Mouse (Mus musculus) layer of hippocampus, adult 2 months (tissue): ENCODE data around the gene Serhl. TPM values are rescaled to one million over a fixed set of nuclear protein-coding genes. Genes with fewer than 3 reads are reported as not detected.

Experiments used
- DNase-seq, 2 experiments: peaks; one replicate each; pipeline ENCODE4 v3.0.0; 2022; ENCODE audit warnings: low spot score in 2 of 2
- H3K27ac ChIP-seq: fragments of 200-600 bp; 2 replicates; pipeline ENCODE4 v1.8.1; 2022
- H3K4me3 ChIP-seq: fragments of 200-600 bp; 2 replicates; pipeline ENCODE4 v1.8.1; 2022; ENCODE audit warnings: mild to moderate bottlenecking
- CTCF ChIP-seq: fragments of 200-600 bp; conservative IDR thresholded peaks from 2 replicates; pipeline ENCODE4 v1.8.1; 2022; ENCODE audit warnings: antibody characterized with exemption, mild to moderate bottlenecking, moderate library complexity
- total RNA-seq, 2 experiments: library from RNA; stranded (reverse); gene quantifications; 2 replicates each; pipeline ENCODE4 v1.2.3; 2021

Serhl gene
- total RNA-seq, 2 experiments from 2014 or later = 7.1 to 11.8 TPM

GRCm38 (mm10) chr15:83088495-83089428 is 544 bp upstream of the Serhl start:
- no peak overlapping the region for H3K4me3 ChIP-seq
- TF ChIP-seq CTCF = no peak
- no peak for DNase-seq
- H3K27ac ChIP-seq = no peak overlapping the region

DNA sequence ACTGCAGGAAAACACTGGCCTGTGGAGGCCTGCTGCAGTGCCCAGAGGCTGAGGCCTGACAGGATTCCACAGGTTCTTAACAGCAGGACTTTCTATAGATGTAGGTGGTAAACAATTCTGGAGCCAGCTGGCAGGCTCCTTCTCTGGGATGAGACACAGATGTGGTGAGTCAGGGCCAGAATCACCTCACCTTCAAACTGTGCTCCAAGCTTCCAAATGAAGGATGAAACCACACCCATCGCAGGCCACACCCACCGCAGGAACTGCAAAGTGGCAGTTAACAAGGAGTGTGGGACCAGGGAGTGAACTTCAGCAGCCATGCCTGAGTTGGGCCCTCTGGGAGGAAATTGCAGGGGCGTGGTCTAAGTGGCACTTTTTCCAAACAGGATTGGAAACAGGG is 1.6 kb downstream of the Serhl start:
- TF ChIP-seq CTCF = no peak
- Histone ChIP-seq H3K27ac (no peak overlapping the region), H3K4me3 (no peak overlapping the region)
- no peak for DNase-seq

DNA sequence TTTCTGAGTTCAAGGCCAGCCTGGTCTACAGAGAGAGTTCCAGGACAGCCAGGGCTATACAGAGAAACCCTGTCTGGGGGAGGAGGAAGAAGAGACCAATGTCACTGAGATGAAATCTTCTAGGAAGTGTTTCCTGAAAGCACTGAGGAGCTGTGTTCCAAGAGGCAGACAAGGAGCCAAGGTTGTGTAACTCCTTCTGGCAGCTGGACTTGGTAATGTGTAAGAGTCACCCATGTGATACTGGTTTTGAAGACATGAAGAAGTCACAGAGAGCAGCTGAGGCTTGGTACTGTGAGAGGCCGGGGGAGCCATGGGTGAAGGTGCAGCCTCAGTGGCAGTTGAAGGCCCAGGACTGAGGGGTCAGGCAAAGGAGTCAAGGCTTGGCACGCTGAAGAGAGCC is 4.4 kb downstream of the Serhl start:
- H3K27ac ChIP-seq = no peak overlapping the region
- no peak for TF ChIP-seq CTCF
- H3K4me3 ChIP-seq = no peak overlapping the region
- no peak for DNase-seq

DNA sequence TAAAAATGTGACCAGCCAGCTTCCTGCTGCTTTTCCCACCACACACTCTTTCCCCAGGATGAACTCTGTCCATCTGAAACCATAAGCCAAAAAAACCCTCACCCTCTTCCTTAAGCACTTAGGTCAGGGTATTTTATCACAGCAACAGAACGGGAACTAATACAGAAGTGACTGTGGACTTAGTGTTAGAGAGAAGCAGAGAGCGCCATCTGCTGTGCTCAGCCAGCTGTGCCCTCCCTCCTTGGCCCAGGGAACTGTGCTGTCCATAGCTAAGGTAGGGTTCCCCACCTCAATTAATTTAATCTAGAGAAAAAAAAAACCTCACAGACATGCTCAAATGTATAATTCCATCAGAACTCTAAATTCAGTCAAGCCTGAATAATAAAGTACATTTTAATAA is 6.6 kb downstream of the Serhl start:
- no peak for DNase-seq
- TF ChIP-seq CTCF = peak; percentile 55
- Histone ChIP-seq H3K27ac (no peak overlapping the region), H3K4me3 (no peak overlapping the region)

DNA sequence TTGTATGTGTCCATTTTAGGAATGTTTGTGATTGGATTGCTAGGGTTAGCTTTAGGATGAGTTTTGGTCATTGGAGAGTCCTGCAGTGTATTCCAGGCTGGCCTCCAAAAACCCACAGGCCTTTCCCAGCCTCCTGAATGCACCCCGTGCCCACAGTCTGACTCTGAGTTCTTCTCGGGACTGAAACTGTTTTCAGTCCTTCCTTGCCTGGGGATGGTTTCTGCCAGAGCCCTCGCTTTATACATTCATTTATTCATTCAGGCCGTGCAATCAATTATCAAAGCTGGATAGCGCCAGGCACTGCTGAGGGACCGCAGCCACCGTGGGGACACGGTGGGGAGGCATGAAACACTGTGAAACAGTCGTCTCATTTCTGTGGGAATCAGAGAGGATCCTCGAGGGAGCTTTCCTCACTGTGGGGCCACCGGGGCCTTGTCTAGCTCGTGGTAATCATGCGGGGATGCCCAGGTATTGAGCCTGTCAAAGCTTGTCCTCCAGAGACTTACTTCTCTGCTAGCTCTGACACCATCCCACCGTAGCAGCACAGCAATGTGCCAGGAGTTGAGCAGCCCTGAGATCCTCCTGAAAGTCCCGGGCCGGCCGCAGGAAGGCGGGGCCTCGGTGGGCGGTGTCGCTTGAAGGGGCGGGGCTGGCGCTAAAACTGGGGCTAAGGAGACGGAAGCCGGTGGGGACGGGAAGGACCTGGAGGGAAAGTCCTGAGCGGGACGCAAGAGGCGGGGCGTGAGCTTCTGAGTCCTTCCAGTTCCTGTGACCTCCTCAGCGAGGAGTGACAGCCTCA is 10.4 kb downstream of the Serhl start:
- no peak for TF ChIP-seq CTCF
- Histone ChIP-seq H3K4me3 (peak overlapping the region; percentile 53), H3K27ac (peak overlapping the region; percentile 62; the same call in 1 of the 2 replicates)
- peak; percentile 54 to 60 for DNase-seq

DNA sequence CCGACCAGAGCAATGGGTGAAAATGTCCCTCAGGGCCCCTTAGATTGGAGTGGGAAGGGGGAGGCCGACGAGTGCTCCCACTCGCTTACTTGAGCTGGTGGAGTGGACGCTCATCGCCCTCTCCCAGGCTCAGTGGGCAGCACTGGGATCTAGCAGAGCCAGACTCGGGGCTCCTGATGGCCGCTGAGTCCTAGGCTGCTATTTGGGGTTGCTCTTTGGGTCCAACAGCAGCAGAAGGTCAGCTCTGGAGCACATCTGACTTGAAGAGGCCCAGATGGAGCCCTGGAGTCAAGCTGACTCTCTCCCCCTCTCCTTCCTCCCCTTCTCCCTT is 11.0 kb downstream of the Serhl start:
- DNase-seq = no peak
- H3K27ac ChIP-seq = peak overlapping the region; percentile 62
- no peak for TF ChIP-seq CTCF
- peak overlapping the region; percentile 53 for H3K4me3 ChIP-seq

DNA sequence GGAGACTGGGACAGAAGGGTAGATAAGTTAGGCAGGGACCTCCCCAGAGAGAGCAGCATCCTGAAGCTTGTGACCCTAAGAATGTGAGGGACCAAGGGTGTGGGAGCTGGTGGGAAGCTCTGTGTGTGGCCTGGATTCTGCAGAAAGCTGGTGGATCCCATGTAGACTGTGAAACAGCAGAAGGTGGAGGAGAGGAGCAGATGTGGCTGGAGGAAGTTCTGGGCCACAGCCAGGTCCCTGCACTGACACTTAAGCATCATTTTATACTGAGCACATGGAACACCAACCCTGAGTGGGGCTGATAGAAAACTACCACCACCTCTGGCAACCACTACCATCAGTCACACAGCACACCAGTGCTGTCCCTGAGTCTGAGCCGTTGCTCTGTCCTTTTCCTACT is 13.8 kb downstream of the Serhl start:
- H3K27ac ChIP-seq = no peak overlapping the region
- no peak overlapping the region for H3K4me3 ChIP-seq
- TF ChIP-seq CTCF = no peak
- no peak for DNase-seq

DNA sequence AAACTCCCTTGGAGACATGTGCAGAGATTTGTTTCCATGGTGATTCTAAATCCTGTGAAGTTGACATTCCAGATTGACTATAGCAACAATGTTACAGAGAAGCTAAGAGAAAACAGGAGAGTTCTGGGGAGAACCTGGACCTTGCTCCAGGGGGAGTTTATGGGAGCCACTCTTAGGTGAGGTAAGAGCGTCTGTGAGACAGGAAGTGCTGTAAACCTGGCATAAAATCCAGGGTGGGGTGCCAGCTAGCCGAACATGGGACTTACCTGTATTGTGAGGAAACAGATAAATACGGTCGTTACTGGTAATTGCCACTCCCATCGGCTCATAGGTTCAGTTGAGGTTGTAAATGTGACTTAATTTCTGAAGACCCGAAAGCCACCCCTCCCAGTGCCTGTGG is 17.1 kb downstream of the Serhl start:
- Histone ChIP-seq H3K4me3 (no peak overlapping the region), H3K27ac (peak overlapping the region; percentile 57; the same call in 1 of the 2 replicates)
- no peak for DNase-seq
- no peak for TF ChIP-seq CTCF

- TF ChIP-seq CTCF = no peak
- no peak for DNase-seq
Observed at GRCm38 (mm10) chr15:83107814-83108213, 18.5 kb downstream of the Serhl start.

DNA sequence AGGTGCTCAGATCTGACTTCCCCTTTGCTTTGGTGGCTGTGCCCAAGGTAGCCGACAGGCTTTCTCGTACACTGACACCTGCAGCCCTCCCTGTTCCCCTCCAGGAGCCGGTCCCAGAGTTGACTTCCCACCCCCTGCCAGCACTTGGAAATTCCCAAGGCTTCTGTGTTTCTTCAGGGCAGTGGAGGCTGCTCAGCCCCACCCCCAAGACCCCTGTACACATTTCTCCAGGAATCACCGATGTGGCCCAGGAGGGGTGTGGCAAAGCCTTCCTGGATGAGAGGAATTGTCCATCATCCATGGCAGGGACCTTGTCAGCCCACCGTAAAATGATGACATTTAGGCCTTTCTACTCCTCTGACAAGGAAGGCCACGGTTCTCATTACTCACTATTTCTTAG is 22.0 kb downstream of the Serhl start:
- DNase-seq = no peak
- no peak for TF ChIP-seq CTCF
- no peak overlapping the region for H3K4me3 ChIP-seq
- no peak overlapping the region for H3K27ac ChIP-seq

More at GRCm38 (mm10) chr15:83107814-83108213, 18.5 kb downstream of the Serhl start:
- Histone ChIP-seq H3K27ac (no peak overlapping the region), H3K4me3 (no peak overlapping the region)

- Histone ChIP-seq H3K4me3 (no peak overlapping the region), H3K27ac (no peak overlapping the region)
- TF ChIP-seq CTCF = no peak
- DNase-seq = no peak
Observed at GRCm38 (mm10) chr15:83111874-83112273, 22.6 kb downstream of the Serhl start.

DNA sequence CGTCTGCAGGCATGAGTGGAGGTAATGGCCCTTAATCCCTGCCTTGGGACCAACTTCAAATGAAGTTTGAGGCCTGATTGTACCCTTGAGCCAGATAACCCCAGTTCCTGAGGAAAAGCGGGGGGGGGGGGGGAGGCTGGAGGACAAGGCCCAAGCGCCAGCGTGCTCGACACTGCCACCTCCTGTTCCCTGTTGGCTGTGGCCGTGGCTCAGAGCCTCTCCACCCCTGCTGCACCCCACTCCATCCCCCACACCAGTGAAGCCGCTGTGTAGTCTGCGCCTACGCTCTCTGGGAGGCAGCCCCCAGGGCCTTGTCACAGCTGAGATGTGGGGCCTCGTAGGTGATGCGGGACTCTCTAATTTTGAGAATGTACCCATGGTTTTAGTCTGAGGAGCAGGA is 23.6 kb downstream of the Serhl start:
- peak; percentile 76 for TF ChIP-seq CTCF
- H3K27ac ChIP-seq = no peak overlapping the region
- peak; percentile 51 to 75 for DNase-seq
- no peak overlapping the region for H3K4me3 ChIP-seq

DNA sequence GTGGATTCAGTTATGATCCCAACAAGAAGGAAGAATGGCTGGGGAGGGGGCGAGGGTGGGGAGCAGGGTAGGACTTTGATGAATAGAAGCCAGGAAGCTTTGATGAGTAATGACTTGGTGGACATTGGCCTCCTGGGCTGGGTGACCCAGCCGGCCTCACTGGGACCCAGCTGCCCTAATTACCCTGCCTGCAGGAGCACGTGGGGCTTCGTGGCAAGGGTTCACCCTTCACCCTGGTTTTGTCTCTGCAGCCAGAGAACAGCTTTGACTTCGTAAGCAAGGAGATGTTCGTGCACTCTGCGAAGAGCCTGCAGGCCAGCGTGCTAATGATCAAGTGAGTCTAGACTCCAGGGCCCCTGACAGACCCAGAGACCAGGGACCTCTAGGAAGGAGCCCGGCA is 24.8 kb downstream of the Serhl start:
- TF ChIP-seq CTCF = no peak
- H3K4me3 ChIP-seq = no peak overlapping the region
- no peak for DNase-seq
- H3K27ac ChIP-seq = no peak overlapping the region

DNA sequence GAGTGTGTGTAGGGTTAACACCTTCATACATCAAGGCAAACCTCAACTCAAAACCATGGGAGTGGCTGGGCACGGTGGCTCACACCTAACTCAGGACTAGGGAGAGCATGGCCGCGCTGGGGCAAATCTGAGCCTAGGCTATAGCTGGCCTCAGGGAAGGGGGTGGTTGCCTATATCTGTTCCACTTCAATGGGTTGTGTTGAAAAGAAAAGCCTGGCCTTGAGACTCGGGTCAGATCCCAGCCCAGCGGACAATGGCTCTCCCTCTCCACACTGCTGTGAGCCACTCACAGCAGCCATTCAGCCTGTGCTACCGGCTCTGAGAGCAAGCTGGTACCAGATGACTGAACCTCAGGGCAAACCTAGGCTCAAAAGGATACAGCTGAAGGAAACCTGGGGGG is 25.8 kb downstream of the Serhl start:
- no peak for TF ChIP-seq CTCF
- no peak overlapping the region for H3K4me3 ChIP-seq
- no peak for DNase-seq
- no peak overlapping the region for H3K27ac ChIP-seq
